Mouse (Mus musculus): ENCODE results near the gene Tanc2.

The Tanc2 gene

DNA sequence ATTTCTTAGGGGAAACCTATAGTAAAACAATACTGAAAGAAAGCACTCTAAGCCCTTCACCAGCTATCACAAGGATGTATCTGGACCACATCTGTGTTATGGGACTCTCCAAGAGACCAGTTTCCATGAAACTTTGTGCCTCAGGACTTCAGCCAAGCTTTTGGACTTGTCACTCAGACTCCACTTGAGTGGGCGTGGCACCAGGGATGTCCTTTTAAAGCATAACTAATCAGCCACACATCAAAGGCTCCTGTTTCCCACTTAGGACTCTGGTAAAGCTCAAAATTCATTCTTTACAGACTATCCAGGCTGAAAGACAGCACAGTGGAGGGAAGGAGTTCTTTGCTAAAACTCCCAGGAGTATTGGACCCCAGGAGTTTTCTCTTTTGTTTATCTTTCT, 89.2 kb downstream of the Tanc2 start:
- 89% methylated on average over 1 of the region's 1 CpGs for WGBS

DNA sequence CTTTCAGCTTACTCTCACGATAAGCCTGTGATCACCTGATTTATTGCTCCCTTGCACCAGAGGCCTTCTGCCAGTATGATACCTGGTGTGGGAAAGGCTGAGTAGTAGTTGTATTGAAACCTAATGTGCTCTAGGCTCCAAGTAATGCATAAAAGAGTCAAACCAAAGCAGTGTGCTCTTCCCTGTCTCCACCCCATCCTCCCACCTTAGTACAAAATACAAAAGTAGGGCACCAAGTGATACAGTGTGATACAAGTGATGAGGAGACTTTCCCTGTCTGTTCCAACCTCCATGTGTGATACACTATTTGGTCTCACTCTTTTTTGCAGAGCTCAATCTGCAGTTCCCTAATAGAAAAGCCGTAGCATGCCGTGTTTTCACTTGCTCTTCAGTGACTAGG, 110.7 kb downstream of the Tanc2 start:
- WGBS: 57% methylated on average over 3 of the region's 3 CpGs

DNA sequence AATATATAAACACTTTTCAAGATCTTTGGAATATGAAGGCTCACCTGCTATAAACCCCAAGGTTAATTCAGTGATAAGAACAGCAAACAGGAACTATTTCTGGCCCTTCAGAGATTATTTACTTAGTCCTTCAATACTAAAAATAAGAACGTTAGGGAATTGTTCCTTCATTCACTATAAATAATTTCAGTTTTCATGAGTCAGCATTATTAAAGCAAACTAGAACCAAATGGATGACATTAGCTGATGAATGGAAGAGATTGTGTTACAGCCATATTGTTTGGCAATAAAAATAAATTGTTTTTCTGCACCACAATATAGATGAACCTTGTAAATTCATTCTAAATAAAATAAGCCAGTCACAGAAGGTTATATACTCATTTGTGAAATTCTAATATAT, 129.9 kb downstream of the Tanc2 start:
- WGBS: 20% methylated on average over 1 of the region's 1 CpGs

DNA sequence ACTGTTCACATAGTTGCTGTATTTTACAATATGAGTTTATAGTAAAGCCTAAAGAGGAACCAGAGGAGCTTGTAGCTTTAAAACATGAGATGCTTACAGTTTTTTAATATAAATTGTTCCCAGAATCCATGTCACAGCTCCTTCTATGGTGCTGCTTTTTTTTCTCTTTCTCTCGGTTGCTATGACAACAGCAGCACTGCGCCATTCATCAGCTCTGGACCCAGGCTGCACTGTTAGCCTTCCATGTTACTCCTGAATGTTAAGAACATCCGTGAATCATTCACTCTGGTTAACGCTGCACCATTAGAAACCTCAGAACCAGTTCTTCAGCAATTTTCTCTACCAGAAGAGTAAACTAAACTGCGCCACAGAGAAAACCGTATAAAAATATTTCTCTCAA, 141.8 kb downstream of the Tanc2 start:
- 27% methylated on average over 6 of the region's 6 CpGs for WGBS

DNA sequence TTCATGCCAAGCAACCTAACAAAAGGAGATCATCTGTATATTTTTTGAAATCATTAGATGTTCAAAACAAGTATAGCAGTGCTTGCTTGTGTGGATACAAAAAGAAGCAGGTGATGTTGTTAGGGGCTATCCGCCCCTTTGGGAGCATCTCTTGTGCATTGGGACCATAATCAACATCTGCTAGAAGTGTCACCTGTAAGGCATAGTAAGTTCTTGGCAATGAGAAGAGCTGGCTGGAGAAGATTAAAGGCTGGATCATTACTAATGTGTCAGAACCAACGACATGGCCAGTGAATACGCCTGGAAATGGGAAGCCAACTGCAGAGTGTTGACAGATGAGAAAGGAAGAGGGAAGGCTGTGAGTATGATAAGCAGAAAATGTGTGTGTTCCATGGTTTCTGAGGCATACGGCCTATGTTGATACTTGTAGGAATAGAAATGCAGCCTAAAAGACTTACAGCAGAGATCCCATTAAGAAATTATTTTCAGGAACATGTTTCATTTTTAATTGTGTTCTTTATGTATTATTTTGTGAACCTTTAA, 142.3 kb downstream of the Tanc2 start:
- WGBS: 27% methylated on average over 4 of the region's 4 CpGs

DNA sequence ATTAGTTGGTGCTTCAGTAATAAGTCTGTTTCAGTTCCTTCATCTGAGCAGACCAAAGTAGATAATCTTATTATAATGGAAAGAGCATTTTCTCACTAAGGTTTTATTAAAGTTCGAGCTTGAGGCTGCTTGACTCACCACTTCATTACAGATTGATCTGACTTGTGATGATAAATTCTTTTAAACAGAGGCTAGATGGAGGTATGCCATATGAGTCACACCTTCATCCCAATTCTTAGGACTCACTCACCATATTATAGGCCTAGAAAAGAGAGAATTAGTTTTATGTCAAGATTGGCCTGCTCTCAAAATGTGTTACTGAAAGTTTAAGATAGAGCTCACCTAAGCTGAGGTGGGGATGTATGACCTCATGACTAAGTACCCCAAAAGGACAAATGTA, 153.4 kb downstream of the Tanc2 start:
- 57% methylated on average over 1 of the region's 1 CpGs for WGBS

DNA sequence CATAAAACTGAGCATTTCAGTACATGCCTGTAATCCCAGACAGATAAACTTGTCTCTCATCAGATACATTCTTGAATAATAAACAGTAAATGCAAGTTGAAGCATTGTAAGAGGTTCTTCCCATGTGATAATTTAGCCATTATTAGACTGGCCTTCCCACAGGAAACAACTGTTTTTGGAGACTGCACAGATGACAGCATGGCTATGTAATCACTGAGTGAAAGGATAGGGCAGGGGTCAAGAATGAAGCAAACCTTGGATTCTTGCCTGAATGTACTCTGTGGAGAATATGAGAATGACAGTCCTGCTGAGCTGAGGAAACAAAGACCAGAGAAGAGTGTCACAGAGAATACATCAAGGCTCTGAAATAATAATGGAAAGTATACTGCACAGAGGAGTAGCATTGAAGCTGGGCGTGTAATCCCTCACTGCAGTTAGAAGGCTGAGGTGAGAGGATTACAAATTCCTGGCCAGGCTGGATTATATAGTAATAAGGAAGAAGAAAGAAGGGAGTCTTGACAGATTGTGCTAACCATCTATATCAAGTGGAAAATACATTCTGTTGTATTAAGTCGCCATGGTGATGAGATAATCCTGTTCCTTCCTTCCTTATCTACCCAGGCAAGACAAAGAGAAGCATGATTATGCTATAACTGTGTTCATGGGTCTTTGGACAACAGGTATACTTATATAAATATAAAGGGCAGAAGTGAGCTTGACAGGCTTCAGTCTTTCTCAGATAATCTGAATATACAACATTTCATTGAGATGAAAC, 159.7 kb downstream of the Tanc2 start:
- WGBS: 60% methylated on average over 2 of the region's 2 CpGs

DNA sequence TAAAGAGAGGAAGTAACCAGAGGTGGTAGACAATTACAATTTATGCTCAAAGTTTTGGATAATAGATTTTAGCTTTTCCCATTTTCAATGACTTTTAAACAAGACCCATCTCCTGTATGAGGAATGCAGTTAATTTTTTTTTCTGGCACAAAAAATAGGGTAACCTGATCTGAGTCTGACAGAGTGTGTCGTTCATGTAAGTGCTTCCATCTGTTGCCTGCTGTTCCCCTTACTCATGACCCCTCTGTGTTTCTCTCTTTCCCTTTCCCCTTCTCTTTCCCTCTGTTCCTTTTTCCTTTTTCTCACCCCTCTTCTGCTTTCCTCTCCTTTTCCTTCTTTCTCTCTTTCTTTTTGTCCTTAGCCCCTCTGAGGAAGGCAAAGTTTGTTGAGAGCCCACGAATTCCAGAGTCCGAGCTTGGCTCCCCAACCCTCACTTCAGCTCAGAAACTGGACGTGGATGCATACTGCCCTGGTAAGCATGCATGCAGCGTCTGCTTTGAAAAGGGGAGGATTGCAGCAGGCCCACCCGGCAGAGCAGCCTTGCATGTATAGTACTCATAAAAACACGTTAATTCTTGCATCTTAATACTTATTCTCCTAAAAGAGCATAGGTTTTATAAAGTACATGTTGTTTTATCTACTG, 168.9 kb downstream of the Tanc2 start:
- WGBS: 52% methylated on average over 7 of the region's 7 CpGs

DNA sequence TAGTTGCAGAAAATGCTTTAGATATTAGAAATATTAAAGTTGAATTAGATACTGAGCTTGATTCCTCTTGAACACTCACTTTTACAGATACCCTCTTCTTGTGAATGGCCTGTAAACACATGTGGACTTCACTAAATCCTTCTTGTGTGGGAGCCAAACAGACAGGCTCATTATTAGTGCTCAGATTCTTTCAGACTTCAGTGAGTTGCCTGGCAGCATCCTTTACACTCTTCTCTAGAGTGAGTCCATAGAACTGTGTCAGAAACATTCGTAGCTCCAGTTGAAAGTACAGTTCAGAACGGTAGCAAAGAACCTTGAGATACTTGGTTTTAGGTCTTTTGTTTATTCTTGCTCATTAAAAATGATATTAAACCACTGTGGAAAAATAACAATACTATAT, 169.6 kb downstream of the Tanc2 start:
- 42% methylated on average over 2 of the region's 2 CpGs for WGBS

DNA sequence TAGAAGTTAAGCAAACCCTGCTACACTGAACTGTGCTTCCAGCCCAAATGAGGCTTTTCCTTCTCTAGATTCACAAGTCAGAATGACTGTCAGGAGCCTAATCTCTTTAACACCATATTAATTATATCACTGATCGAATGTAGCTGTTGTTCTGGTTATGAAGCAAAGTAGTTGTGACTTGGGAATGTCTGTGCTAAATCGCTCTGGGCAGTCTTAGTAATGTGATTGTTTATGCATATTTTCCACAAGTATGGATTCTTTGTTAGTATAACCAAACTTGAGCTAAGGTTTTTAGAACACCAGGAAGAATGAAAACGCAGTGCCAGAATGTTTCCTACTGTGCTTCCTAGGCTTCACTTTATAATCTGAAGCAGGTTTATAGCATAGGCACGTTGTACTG, 170.6 kb downstream of the Tanc2 start:
- WGBS: 25% methylated on average over 4 of the region's 4 CpGs

DNA sequence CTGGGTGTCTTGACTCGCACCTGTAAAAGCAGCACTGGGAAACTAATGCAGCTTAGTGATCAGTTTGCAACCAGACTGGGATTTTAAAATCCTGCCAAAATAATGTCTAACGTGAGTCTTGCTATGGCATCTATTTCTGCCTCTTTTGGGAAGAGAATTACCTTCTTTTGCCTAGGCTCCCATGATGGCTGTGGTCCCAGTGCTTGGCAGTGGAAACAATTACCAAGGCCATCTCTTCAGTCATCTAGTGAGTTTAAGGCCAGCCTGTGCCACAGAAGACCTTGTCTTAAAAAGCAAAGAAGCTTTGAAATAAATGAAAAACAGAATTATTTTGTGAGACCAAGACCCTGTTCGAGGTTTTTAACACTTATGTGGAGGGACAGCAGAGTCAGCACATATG, 213.9 kb downstream of the Tanc2 start:
- 54% methylated on average over 3 of the region's 3 CpGs for WGBS

DNA sequence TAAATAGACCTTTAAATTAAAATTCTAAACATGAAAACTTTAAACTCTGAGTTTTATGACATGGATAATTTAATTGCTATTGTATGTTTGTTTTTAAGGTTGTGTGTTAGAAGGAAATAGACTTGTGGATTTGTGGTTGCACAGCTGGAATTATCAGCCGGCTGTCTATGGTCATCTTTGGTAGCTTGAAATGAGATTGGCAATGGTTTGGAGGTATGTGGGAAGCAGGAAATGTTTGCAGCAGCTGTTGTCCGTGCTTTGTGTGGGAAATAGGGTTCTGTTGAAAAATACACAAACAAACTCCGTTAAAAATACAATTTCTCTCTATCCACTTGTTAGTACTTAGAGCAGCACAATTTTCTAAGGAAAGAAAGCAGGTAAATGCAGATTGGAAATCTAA, 215.0 kb downstream of the Tanc2 start:
- 37% methylated on average over 3 of the region's 3 CpGs for WGBS

DNA sequence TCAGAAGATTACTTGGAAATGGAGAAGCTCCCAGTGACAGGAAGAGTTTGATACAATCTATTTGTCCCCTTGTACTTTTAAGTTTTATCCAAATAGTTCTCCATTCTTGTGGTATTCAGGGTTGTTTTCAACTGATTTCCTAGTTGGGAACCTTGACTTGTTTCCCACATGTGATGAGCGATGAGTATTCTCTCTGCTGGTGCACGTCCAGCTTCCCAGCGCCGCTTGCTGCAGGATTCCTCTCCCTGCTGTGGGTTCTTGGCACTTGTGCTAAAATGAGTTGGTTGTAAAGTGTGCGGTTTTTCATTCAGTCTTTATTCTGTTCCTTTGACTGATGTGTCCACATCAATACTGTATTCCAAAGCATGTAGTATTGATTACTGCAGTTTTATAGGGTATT, 217.3 kb downstream of the Tanc2 start:
- WGBS: 49% methylated on average over 5 of the region's 5 CpGs

DNA sequence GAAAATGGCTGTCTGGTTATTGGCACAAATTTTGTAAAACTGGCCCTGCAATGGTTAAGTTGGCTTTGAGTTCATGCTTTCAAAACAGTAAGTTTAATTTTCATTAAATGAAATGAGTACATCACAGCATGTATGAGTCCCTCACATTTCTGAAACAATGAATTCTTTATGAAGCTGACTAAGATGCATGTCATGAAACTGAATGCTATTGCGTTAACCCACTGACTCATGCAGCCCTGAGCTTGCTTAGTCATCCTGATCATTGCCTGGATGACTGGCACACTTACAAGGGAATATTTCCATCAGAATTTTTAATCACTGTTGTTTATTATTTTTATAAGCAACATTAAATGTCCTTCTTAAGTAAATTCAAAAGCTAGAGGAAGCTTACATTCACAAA, 233.5 kb downstream of the Tanc2 start:
- 31% methylated on average over 1 of the region's 1 CpGs for WGBS

DNA sequence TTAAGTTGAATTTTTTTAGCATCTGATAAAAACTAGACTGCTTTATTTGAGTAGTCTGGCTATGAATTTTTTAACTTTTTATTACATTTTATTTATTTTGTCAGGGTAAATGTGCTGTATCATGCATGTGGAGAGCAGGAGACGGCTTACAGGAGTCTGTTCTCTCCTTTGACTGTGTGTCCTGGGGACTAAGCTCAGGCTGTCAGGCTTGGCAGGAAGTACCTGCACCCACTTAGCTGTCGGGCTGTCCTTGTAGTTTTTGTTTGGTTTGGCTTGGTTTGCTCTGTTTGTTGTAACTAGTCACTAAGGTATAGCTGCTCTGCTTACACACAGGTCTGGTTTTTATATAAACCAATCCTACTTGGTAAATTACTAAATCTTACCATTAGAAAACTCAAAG, 234.0 kb downstream of the Tanc2 start:
- WGBS: 54% methylated on average over 2 of the region's 2 CpGs

DNA sequence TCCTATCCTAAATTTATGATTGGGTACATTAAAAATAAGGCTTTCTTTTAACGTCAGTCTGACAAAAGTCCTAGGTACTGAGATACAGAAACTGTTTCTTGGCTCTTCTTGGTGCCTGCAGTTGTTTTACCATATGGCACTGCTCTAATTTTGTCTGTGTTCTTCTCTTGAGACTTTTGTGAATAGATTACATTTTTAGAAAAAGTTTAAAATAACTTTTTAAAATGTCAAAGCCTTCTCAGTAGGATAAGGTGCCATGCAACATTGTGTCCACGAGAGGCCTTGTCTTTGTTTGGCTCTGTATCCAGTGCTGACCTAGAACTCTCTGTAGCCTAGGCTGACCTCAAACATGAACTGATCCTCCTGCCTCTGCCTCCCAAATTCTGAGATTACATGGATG, 238.4 kb downstream of the Tanc2 start:
- 33% methylated on average over 2 of the region's 2 CpGs for WGBS

DNA sequence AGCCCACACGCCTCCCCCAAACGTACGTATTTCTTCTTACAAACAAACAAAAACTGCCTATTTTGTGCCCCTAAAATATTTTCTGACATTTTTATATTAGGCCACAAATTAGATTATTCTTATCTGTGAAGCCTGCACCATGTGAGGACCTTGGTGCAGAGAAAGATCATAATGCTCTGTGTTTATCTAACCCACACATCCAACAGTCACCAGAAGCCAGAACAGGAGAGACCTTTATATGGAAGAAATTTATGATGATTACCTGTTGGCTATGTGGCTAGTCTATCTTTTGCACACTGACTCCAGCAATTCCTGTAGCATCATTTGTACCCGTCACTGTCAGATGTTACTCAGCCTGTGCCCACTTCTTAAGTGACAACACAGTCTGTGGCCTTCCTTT, 245.4 kb downstream of the Tanc2 start:
- 75% methylated on average over 4 of the region's 4 CpGs for WGBS

DNA sequence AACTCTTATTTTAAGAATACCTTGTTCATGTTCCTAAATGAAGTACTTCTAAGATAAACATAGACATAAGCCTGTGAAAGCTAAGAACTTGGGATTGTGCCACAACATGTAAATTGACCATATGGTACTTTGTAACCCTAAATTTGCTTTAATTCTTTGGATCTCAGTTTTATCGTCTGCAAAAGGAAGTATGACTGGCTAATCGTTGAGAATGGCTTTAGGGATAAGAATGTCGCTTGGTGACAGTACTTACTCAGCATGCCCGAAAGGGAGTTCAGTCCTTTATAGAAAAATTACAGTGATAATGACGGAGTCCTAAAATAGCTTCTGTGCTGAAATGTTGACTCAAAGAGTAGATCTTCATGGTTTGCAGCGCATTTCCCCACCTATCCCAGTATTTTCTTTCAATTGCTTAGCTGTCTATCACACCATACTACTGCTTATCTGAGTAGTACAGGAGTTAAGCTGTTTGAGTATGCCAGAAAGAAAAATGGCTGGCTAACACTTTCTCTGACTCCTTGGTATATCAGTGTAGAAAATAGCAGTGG, 246.6 kb downstream of the Tanc2 start:
- WGBS: 42% methylated on average over 6 of the region's 6 CpGs

DNA sequence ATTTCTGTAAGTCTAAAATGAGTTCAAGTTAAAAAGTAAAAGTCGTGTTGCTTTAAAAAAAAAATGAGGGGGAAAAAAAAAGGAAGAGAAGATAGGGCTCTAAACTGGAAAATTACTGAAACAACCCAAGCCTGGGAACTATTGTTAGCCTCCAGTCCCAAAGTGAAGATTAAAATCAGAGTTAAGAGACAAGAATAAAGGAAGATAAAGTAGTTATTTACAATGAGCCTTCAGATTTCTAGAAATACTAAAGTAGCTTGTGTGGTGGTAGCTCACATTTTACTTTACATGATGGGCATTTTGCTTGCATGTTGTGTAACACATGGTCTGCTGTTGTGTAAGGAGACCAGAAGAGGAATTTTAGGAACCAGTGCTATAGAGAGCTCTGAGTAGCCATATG, 256.1 kb downstream of the Tanc2 start:
- 47% methylated on average over 1 of the region's 1 CpGs for WGBS

DNA sequence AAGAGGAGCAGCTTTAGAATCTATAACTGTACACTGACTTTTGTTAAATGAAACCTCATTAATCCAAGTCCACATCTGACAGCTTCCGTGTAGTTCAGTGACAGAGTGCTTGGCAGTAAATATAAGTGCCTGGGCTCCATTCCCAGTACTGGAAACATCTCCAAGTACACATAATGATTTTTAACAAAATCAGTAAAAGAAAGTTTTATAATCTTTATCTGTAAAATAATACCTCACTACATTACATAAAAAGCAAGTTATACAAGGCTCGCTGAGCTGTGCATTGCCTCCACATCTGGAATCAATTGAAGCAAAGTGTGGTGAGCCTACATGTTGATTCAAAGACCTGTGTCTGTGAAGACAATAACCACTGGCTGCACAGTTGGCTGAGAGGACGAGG, 265.7 kb downstream of the Tanc2 start:
- WGBS: 30% methylated on average over 3 of the region's 3 CpGs

DNA sequence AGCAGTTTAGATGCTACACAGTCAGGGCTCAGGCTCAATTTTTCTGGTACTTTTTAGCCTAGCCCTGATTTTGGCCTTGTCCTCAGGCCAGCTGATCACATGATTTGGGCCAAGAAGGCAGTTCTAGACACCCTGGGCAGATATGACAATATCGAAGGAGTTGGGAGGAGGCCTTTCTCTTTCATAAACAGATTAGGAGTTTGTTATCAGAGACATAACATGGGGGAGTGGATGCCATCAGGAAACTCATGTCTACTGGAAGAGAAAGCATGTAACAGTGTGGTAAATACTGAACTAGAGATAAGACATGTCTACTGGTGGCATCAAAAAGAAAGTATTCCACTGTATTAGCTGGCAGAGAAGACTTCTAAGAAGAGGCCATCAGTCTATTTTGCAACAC, 295.8 kb downstream of the Tanc2 start:
- WGBS: 89% methylated on average over 1 of the region's 1 CpGs

DNA sequence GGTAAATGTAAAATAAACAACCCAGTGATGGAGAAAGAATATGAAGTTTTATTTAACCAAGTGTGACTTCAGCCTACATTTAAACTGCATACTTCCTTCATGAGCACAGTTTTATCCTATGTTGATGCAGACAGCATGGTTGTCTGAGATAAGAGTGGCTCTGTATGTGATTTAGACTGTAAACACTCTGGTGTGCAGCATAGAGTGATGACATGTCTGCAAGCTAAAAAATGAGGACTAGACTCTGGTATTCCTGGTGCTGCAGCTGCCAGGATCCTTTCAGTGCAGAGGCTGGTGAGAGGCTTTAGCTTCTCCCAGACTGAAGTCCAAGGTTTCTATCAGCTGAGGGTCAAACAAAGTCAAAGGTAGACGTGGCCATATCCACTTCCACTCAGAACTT, 297.5 kb downstream of the Tanc2 start:
- WGBS: 89% methylated on average over 1 of the region's 1 CpGs

DNA sequence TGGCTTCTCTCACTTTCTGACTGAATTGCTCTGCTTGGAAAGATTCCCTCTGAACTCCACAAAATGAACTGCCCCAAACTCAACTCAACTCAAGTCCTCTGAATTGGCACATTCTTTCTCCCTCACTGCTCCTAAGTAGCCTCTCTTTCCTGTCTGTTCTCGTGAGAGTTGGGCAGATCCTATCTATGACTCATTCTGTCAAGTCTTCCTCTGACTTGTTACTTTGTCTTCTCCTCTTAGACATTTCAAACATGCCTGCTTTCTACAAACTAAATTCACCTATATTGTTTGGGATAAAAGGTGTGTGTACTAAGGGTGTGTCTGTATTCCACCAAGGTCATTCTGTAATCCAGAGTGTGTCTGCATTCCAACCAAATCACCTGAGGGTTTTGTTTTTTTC, 309.4 kb downstream of the Tanc2 start:
- 21% methylated on average over 1 of the region's 1 CpGs for WGBS
